Mouse (Mus musculus) v-Abl transformed pro-B cells (cell line): ENCODE measurements around the gene Dnah6.

Experiments
- in situ Hi-C, 2 experiments: fragments of 400-800 bp; cut with MboI; formaldehyde crosslinking; loops; one replicate each; pipeline ENCODE4 v1.15.1; 2025; ENCODE audit not compliant: unreplicated experiment in 2 of 2

The Dnah6 gene

GRCm38 (mm10) chr6:73161338-73161737 is 60.1 kb downstream of the Dnah6 start:
- in situ Hi-C loops = loop anchor here in 1 of 2 experiments (25.0 kb wide), 1 partner anchor 324 kb away; no protein-coding TSS in a partner anchor

- in situ Hi-C loops = loop anchor here (5.0 to 25.0 kb wide), 4 partner anchors 213 to 521 kb away; no protein-coding TSS in a partner anchor
These were observed 66.0 kb downstream of the Dnah6 start for GRCm38 (mm10) chr6:73155455-73155854.

- in situ Hi-C loops = loop anchor here in 1 of 2 experiments (5.0 to 25.0 kb wide), 4 partner anchors 211 to 519 kb away; no protein-coding TSS in a partner anchor
These were observed 67.8 kb downstream of the Dnah6 start for GRCm38 (mm10) chr6:73153675-73154074.

GRCm38 (mm10) chr6:73143403-73143802 is 78.0 kb downstream of the Dnah6 start:
- in situ Hi-C loops = no loop called here

DNA sequence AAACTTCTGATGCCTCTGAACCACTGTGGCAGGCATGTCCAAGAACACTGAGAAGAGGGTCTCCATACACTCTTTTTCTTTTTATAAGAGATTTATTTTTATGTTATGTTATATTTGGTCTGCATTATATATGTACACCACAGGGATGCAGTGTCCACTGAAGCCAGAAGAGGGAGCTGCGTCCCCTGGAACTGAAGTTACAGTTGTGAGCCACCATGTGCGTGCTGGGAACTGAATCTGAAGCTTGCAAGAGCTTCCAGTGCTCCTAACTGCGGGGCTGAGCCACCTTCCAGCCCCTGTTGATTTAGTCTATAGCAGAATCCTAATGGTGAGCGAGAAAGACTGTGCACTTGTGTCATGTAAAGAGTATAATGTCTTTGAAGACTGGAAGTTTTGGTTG is 78.7 kb downstream of the Dnah6 start:
- in situ Hi-C loops = no loop called here

- in situ Hi-C loops = no loop called here
These were observed 80.6 kb downstream of the Dnah6 start for GRCm38 (mm10) chr6:73140836-73141235.

- in situ Hi-C loops = no loop called here
These were observed 88.7 kb downstream of the Dnah6 start for GRCm38 (mm10) chr6:73132784-73133183.

DNA sequence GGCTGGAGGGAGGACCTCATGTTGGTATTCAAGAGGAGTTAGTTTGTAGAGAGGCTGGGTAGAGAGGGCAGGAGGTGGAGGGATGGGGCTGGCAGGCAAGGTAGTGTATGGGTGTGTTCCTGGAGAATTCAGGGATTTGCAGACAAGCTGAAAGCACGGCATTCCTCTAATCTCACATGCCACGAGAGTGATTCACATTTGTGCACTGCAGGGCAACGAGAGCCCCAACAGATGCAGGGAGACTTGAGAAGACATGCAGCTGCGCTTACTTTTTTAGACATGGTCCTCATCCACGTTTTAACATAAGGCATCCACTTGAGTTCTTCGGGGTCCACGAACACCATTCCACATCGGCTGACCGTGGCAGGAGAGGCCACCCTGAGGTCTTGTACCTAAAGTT is 93.9 kb downstream of the Dnah6 start:
- in situ Hi-C loops = no loop called here

DNA sequence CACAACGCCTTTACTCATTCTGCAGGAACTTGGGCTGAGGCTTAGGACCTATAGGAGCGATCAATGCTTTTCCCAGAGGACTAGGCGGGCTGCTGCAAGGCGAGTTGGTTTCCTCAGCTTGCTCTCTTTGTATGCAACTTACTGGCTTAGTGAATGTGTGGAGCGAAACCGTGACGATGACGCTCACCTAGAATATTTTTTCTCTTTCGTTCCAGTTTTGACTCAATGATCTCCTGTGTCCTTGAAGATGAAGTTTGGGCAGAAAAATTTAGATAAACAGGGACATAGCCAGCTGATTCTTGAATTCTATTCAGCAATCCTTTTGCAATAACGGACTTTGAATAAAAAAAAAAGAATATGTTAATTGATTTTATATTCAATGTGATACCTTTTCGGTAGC is 101.1 kb downstream of the Dnah6 start:
- in situ Hi-C loops = no loop called here

GRCm38 (mm10) chr6:73113898-73114297 is 107.6 kb downstream of the Dnah6 start:
- in situ Hi-C loops = no loop called here

DNA sequence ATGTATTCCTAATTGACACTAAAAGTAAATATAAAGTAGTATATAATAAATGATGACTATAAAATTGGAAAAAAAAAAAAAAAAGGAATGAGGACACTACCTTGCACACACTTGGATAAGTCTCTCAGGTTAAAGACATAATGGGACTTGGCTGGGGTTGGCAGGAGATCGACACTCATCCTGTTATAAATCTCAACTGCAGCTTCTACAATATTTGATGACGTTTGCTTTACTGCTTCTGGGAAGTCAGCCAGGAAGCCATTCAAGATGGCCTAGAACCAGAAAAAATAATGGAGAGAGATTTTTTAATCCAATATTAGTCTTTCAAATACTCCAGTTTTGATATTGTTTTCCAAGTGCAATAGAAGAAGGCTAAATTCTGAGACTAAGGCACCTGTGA is 108.1 kb downstream of the Dnah6 start:
- in situ Hi-C loops = no loop called here

- in situ Hi-C loops = no loop called here
These were observed 128.3 kb downstream of the Dnah6 start for GRCm38 (mm10) chr6:73093133-73093532.

DNA sequence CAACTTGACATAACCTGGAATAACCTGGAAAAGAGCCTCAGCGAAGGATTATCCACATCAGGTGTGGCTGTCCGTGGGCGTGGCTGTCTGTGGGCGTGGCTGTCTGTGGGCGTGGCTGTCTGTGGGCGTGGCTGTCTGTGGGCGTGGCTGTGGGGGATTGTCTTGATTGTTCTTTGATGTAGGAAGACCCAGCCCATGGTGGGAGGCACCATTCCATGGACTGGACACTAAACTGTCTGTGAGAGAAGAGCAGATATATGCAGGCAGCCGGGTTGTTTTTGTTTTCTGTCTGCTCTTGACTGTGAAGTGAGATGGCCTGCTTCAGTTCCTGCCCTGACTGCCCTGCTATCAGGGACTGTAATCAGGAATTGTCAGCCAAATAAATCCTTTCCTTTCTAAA is 130.6 kb downstream of the Dnah6 start:
- in situ Hi-C loops = no loop called here

DNA sequence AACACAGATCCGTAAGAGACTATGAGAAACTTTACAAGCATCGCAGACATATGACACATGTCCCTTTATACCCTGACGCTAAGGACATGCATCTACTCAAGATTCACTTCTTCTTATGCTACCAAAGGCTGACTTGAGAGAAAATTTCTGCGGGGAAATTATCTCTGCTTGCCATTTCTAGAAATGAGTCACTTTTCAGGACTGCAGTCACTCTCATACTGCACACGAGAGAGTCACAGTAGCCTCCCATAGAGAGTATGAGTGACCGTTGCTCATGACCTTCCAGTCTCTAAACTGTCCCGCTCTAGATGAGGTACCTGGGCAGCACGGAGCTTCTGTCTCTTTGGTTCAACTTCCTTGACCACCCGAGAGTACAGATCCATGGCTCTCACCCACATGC is 138.9 kb downstream of the Dnah6 start:
- in situ Hi-C loops = no loop called here

DNA sequence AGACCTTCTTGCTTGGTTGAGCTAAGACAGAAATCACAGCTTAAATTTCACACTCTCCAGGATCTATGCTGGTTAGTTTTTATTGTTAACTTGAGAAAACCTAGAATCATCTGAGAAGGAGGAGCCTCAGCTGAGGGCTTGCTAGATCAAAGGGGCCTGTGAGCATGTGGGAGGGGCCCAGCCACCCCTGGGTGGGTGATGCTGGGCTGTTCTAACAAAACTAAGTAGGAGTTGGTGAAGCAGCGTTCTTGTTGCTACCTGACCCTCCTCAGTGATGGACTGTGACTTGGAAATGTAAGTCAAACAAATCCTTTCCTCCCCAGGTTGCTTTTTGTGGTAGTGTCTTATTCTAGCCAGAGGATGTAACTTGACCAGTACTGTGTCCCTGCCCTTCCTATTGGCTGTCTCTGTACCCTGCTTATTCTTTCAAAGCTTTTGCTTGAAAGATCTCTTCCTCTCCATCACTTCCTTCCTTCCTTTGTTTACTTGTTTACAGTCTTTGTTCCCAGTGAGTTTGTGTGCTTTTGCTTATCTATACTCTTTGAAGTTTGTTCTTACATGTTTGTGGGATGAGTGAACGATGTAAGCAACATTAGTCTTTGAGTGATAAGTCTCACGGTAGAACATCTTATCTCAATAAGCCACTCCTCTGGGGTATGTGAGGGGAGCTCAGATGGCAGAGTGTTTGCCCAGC is 149.2 kb downstream of the Dnah6 start:
- in situ Hi-C loops = no loop called here

DNA sequence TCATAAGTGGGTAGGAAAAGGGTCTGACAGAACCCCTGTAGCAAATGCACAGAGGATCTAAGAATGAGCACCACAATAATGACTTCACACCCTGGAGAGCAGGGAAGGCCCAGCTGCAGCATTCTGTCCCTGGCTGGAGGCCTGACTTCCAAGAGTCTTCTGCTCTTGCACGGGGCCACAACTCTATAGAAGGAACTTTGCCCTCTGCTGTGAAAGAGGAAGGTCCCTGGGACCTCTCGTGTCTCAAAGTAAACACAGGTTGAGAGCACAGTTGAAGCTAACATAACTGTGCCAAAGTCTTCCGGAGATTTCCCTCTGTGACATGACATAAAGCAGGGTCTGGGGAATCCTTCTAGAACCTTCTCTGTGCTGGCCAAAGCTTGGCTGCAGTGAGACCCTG is 150.2 kb downstream of the Dnah6 start:
- in situ Hi-C loops = no loop called here

- in situ Hi-C loops = no loop called here
These were observed 150.8 kb downstream of the Dnah6 start for GRCm38 (mm10) chr6:73070663-73071062.

DNA sequence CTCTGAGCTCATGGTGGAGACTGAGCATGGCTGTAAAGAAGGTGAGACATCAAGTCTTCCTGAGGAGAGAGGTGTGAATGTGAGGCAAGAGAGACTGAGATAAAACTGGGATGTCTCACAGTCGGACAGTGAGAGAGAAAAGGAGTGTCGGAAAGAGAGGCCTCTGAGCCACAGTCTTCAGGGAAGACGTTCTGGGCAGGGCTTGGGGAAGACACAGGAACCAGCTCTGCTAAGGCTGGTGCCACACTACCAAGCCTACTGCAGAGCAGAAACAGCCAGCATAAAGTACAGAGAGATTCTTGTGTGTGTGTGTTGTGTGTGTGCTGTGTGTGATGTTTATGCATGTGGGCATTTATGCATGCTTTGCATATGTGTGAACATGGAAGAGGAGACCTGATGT is 156.9 kb downstream of the Dnah6 start:
- in situ Hi-C loops = no loop called here

GRCm38 (mm10) chr6:73059596-73060121 is 161.8 kb downstream of the Dnah6 start:
- in situ Hi-C loops = no loop called here

GRCm38 (mm10) chr6:73059162-73059561 is 162.3 kb downstream of the Dnah6 start:
- in situ Hi-C loops = no loop called here

- in situ Hi-C loops = no loop called here
These were observed 166.1 kb downstream of the Dnah6 start for GRCm38 (mm10) chr6:73055347-73055746.

DNA sequence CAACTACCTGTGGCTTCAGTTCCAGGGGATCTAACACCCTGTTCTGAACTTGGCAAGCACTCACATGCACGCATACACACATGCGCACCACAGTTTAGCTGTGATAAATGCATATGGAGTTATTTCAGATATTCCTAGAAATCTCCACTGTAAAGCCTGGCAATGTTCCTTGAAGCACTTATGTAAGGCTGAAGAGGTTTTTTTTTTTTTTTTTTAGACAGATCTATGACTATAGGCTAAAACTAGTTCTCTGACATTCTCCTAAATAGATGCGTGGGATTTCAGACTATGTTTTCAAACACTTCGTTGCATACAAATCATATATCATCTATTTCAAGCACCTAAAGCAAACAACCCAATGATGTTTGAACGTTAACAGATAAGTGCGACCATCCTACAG is 166.6 kb downstream of the Dnah6 start:
- in situ Hi-C loops = no loop called here
